Mouse (Mus musculus): ENCODE measurements around the gene Sult2a4.

The Sult2a4 gene

GRCm38 (mm10) chr7:13989507-13989906, at the start of gene Sult2a4:
Sult2a4 (minus strand) TSS chr7:13989607.
- WGBS, result 92% methylated on average over 6 of the region's 6 CpGs

- 88% methylated on average over 8 of the region's 8 CpGs for WGBS
These were observed 23.7 kb upstream of the Sult2a4 start for GRCm38 (mm10) chr7:14013083-14013482.

Measured in cerebral cortex, adult 2 months (tissue).